Mouse (Mus musculus) cerebellum, adult 8-10 months (tissue): ENCODE measurements around the gene Dnajc30.

Source experiments
- DNase-seq: peaks from one replicate; pipeline ENCODE4 v3.0.0; 2022

Dnajc30 gene

GRCm38 (mm10) chr5:135109976-135110375 lies 46.0 kb downstream of the Dnajc30 start:
- DNase-seq: no peak

DNA sequence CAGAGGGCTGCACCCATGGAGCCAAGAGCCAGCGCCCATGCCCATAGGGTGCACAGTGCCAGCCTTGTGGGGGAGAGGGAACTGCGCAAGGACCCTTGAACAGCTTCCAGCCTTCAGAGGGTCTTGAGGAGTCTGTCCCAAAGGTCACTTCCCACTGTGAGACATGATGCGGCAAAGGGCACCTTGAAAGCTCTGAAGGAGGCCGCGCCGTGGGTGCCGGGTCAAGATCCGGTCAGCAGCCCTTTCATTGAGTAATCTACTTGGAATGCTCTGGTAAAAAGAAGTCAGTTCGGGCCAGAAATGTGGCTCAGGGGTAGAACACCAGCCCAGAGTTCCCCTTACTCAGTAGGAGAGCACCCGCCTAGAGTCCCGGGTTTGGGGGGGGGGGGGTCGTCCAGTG lies 49.8 kb downstream of the Dnajc30 start:
- no peak for DNase-seq

GRCm38 (mm10) chr5:135115241-135115640 lies 51.2 kb downstream of the Dnajc30 start:
- no peak for DNase-seq
